Mouse (Mus musculus): ENCODE data around the gene Hivep2. TPM values are rescaled to one million over a fixed set of nuclear protein-coding genes. Genes with fewer than 3 reads are reported as not detected.

Gene Hivep2
- polyA plus RNA-seq, 1 experiment from 2014 or later: 7.9 TPM

- H3K27ac ChIP-seq: no peak overlapping the region
- 75% methylated on average over 7 of the region's 7 CpGs for WGBS
- no peak for ATAC-seq (ENCODE audit: insufficient number of reproducible peaks, low FRiP score, low TSS enrichment, low read depth)
Observed at GRCm38 (mm10) chr10:13974472-13974871, 8.6 kb downstream of the Hivep2 start.

GRCm38 (mm10) chr10:13975861-13976260, 10.0 kb downstream of the Hivep2 start:
- Histone ChIP-seq H3K4me3 (no peak overlapping the region), H3K27me3 (no peaks in the 10 kb centered on the region; the same call in 1 of the 2 replicates), H3K9ac (no peak overlapping the region), H3K9me3 (no peaks in the 10 kb centered on the region), H3K27ac (no peak overlapping the region), H3K4me2 (no peak overlapping the region), H3K36me3 (no peaks in the 10 kb centered on the region), H3K4me1 (0 out of 2 replicates have a peak, but pooled peaks cover 5% of the 10 kb centered on the region)
- 53% methylated on average over 4 of the region's 4 CpGs for WGBS
- ATAC-seq (ENCODE audit: insufficient number of reproducible peaks, low FRiP score, low TSS enrichment, low read depth): no peak

More at GRCm38 (mm10) chr10:13974472-13974871, 8.6 kb downstream of the Hivep2 start:
- Histone ChIP-seq H3K27me3 (no peaks in the 10 kb centered on the region; the same call in 1 of the 2 replicates), H3K36me3 (no peaks in the 10 kb centered on the region), H3K4me2 (no peak overlapping the region), H3K4me1 (0 out of 2 replicates have a peak, but pooled peaks cover 5% of the 10 kb centered on the region), H3K4me3 (no peak overlapping the region), H3K9ac (no peak overlapping the region), H3K9me3 (no peaks in the 10 kb centered on the region)

- WGBS: 31% methylated on average over 6 of the region's 6 CpGs
- Histone ChIP-seq H3K27ac (no peak overlapping the region), H3K9me3 (no peaks in the 10 kb centered on the region), H3K4me1 (0 out of 2 replicates have a peak, but pooled peaks cover 5% of the 10 kb centered on the region), H3K27me3 (no peaks in the 10 kb centered on the region; the same call in 1 of the 2 replicates), H3K36me3 (no peaks in the 10 kb centered on the region), H3K9ac (no peak overlapping the region), H3K4me3 (no peak overlapping the region), H3K4me2 (no peak overlapping the region)
- no peak for ATAC-seq (ENCODE audit: insufficient number of reproducible peaks, low FRiP score, low TSS enrichment, low read depth)
Observed at GRCm38 (mm10) chr10:13976267-13976666, 10.4 kb downstream of the Hivep2 start.

GRCm38 (mm10) chr10:13982271-13982670, 16.4 kb downstream of the Hivep2 start:
- 59% methylated on average over 6 of the region's 6 CpGs for WGBS
- peaks cover 9% of the 10 kb centered on the region; the same call in 1 of the 2 replicates for H3K4me1 ChIP-seq
- H3K4me2 ChIP-seq: peak overlapping the region; percentile 69
- H3K9ac ChIP-seq: no peak overlapping the region
- H3K27me3 ChIP-seq: no peaks in the 10 kb centered on the region
- no peak overlapping the region for H3K27ac ChIP-seq
- H3K4me3 ChIP-seq: peak overlapping the region; percentile 49
- no peaks in the 10 kb centered on the region for H3K36me3 ChIP-seq
- no peaks in the 10 kb centered on the region for H3K9me3 ChIP-seq
- no peak for ATAC-seq (ENCODE audit: insufficient number of reproducible peaks, low FRiP score, low TSS enrichment, low read depth)

GRCm38 (mm10) chr10:13982769-13983381, 17.0 kb downstream of the Hivep2 start:
- Histone ChIP-seq H3K9me3 (no peaks in the 10 kb centered on the region), H3K36me3 (no peaks in the 10 kb centered on the region), H3K4me1 (peaks cover 9% of the 10 kb centered on the region; the same call in 1 of the 2 replicates), H3K4me3 (peak overlapping the region; percentile 49), H3K4me2 (peak overlapping the region; percentile 69), H3K27ac (peak overlapping the region; percentile 63), H3K27me3 (no peaks in the 10 kb centered on the region), H3K9ac (peak overlapping the region; percentile 31)
- WGBS: 3% methylated on average over 34 of the region's 34 CpGs
- peak; percentile 40; the same call in 1 of the 2 replicates for ATAC-seq (ENCODE audit: insufficient number of reproducible peaks, low FRiP score, low TSS enrichment, low read depth)

- no peaks in the 10 kb centered on the region for H3K9me3 ChIP-seq
- H3K4me3 ChIP-seq: no peak overlapping the region
- no peaks in the 10 kb centered on the region for H3K36me3 ChIP-seq
- no peak for ATAC-seq (ENCODE audit: insufficient number of reproducible peaks, low FRiP score, low TSS enrichment, low read depth)
- no peaks in the 10 kb centered on the region for H3K27me3 ChIP-seq
- H3K9ac ChIP-seq: no peak overlapping the region
- peaks cover 9% of the 10 kb centered on the region; the same call in 1 of the 2 replicates for H3K4me1 ChIP-seq
- H3K4me2 ChIP-seq: no peak overlapping the region
- WGBS: 79% methylated on average over 12 of the region's 12 CpGs
- no peak overlapping the region; the same call in 1 of the 2 replicates for H3K27ac ChIP-seq
Observed at GRCm38 (mm10) chr10:13983631-13984030, 17.8 kb downstream of the Hivep2 start.

- Histone ChIP-seq H3K9me3 (no peaks in the 10 kb centered on the region), H3K4me3 (no peak overlapping the region), H3K27me3 (no peaks in the 10 kb centered on the region), H3K36me3 (no peaks in the 10 kb centered on the region), H3K9ac (no peak overlapping the region), H3K4me1 (peaks cover 9% of the 10 kb centered on the region; the same call in 1 of the 2 replicates), H3K27ac (no peak overlapping the region), H3K4me2 (no peak overlapping the region)
- ATAC-seq (ENCODE audit: insufficient number of reproducible peaks, low FRiP score, low TSS enrichment, low read depth): no peak
Observed at GRCm38 (mm10) chr10:13984233-13984632, 18.4 kb downstream of the Hivep2 start.

- H3K9ac ChIP-seq: no peak overlapping the region
- no peaks in the 10 kb centered on the region for H3K36me3 ChIP-seq
- H3K27me3 ChIP-seq: no peaks in the 10 kb centered on the region
- no peak overlapping the region for H3K4me2 ChIP-seq
- no peak for ATAC-seq (ENCODE audit: insufficient number of reproducible peaks, low FRiP score, low TSS enrichment, low read depth)
- no peak overlapping the region for H3K27ac ChIP-seq
- 93% methylated on average over 2 of the region's 2 CpGs for WGBS
- no peaks in the 10 kb centered on the region for H3K9me3 ChIP-seq
- H3K4me1 ChIP-seq: peaks cover 9% of the 10 kb centered on the region; the same call in 1 of the 2 replicates
- no peak overlapping the region for H3K4me3 ChIP-seq
Observed at GRCm38 (mm10) chr10:13986539-13986938, 20.7 kb downstream of the Hivep2 start.

- H3K4me3 ChIP-seq: no peak overlapping the region
- WGBS: 64% methylated on average over 3 of the region's 3 CpGs
- H3K27me3 ChIP-seq: no peaks in the 10 kb centered on the region
- H3K4me1 ChIP-seq: peaks cover 7% of the 10 kb centered on the region; the same call in 1 of the 2 replicates
- no peak overlapping the region for H3K27ac ChIP-seq
- ATAC-seq (ENCODE audit: insufficient number of reproducible peaks, low FRiP score, low TSS enrichment, low read depth): no peak
- H3K9ac ChIP-seq: no peak overlapping the region
- no peaks in the 10 kb centered on the region for H3K36me3 ChIP-seq
- no peak overlapping the region for H3K4me2 ChIP-seq
- no peaks in the 10 kb centered on the region for H3K9me3 ChIP-seq
Observed at GRCm38 (mm10) chr10:13987336-13987735, 21.5 kb downstream of the Hivep2 start.

- Histone ChIP-seq H3K27ac (no peak overlapping the region), H3K4me1 (no peaks in the 10 kb centered on the region), H3K9ac (no peak overlapping the region), H3K36me3 (no peaks in the 10 kb centered on the region), H3K27me3 (no peaks in the 10 kb centered on the region), H3K4me2 (no peak overlapping the region), H3K4me3 (no peak overlapping the region), H3K9me3 (no peaks in the 10 kb centered on the region)
- no peak for ATAC-seq (ENCODE audit: insufficient number of reproducible peaks, low FRiP score, low TSS enrichment, low read depth)
- 60% methylated on average over 9 of the region's 9 CpGs for WGBS
Observed at GRCm38 (mm10) chr10:13988280-13988679, 22.4 kb downstream of the Hivep2 start.

- Histone ChIP-seq H3K27ac (no peak overlapping the region), H3K9me3 (no peaks in the 10 kb centered on the region), H3K36me3 (no peaks in the 10 kb centered on the region), H3K4me1 (no peaks in the 10 kb centered on the region), H3K4me3 (no peak overlapping the region), H3K9ac (no peak overlapping the region), H3K4me2 (no peak overlapping the region), H3K27me3 (no peaks in the 10 kb centered on the region)
- no peak for ATAC-seq (ENCODE audit: insufficient number of reproducible peaks, low FRiP score, low TSS enrichment, low read depth)
- WGBS: 94% methylated on average over 4 of the region's 4 CpGs
Observed at GRCm38 (mm10) chr10:13988757-13989156, 22.9 kb downstream of the Hivep2 start.

- no peak overlapping the region for H3K4me2 ChIP-seq
- no peak for ATAC-seq (ENCODE audit: insufficient number of reproducible peaks, low FRiP score, low TSS enrichment, low read depth)
- no peaks in the 10 kb centered on the region for H3K4me1 ChIP-seq
- H3K9me3 ChIP-seq: no peaks in the 10 kb centered on the region
- H3K36me3 ChIP-seq: no peaks in the 10 kb centered on the region
- 61% methylated on average over 2 of the region's 2 CpGs for WGBS
- H3K27ac ChIP-seq: no peak overlapping the region
- no peak overlapping the region for H3K9ac ChIP-seq
- no peak overlapping the region for H3K4me3 ChIP-seq
- no peaks in the 10 kb centered on the region for H3K27me3 ChIP-seq
Observed at GRCm38 (mm10) chr10:13990842-13991241, 25.0 kb downstream of the Hivep2 start.

All from limb, embryonic 15.5 days (tissue).